Mouse (Mus musculus) ES-Bruce4 (cell line): ENCODE measurements around the gene Zfp800. TPM values are rescaled to one million over a fixed set of nuclear protein-coding genes. Genes with fewer than 3 reads are reported as not detected.

ENCODE experiments used
- H3K27ac ChIP-seq: 2 replicates; pipeline ENCODE4 v1.5.1; 2012; ENCODE audit warnings: low read length, inconsistent platforms; ENCODE audit not compliant: insufficient read depth
- H3K27me3 ChIP-seq: 2 replicates; pipeline ENCODE4 v1.6.1; 2012; ENCODE audit warnings: mild to moderate bottlenecking, low read length, inconsistent platforms; ENCODE audit not compliant: control insufficient read depth, poor library complexity, insufficient read depth, severe bottlenecking
- H3K36me3 ChIP-seq: 2 replicates; pipeline ENCODE4 v1.6.1; 2012; ENCODE audit warnings: inconsistent platforms, mild to moderate bottlenecking, low read length, moderate library complexity; ENCODE audit not compliant: control insufficient read depth, poor library complexity, insufficient read depth, severe bottlenecking
- H3K4me1 ChIP-seq: one replicate; pipeline ENCODE4 v1.8.1; 2011; ENCODE audit warnings: low read length; ENCODE audit not compliant: control insufficient read depth, insufficient read depth
- H3K4me3 ChIP-seq: 2 replicates; pipeline ENCODE4 v1.5.1; 2011; ENCODE audit warnings: low read depth, mild to moderate bottlenecking, low read length
- H3K9ac ChIP-seq: 2 replicates; pipeline ENCODE4 v1.6.1; 2012; ENCODE audit warnings: low read depth, mild to moderate bottlenecking, inconsistent platforms; ENCODE audit not compliant: poor library complexity, severe bottlenecking
- H3K9me3 ChIP-seq: replicated peaks from 2 replicates; pipeline ENCODE4 v1.6.1; 2012; ENCODE audit warnings: mild to moderate bottlenecking, low read length, inconsistent platforms; ENCODE audit not compliant: control insufficient read depth, poor library complexity, insufficient read depth, severe bottlenecking
- CTCF ChIP-seq: IDR thresholded peaks from one replicate; pipeline ENCODE4 v1.8.1; 2011; ENCODE audit warnings: low read depth, low read length
- EP300 ChIP-seq: IDR thresholded peaks from 2 replicates; pipeline ENCODE4 v1.6.1; 2011; ENCODE audit warnings: low read depth, low read length; ENCODE audit not compliant: insufficient read depth
- POLR2A ChIP-seq: IDR thresholded peaks from one replicate; pipeline ENCODE4 v1.8.1; 2011; ENCODE audit warnings: low read length; ENCODE audit not compliant: insufficient read depth
- polyA plus RNA-seq: library from polyadenylated mRNA; stranded (reverse); fragments of >200 nt; gene quantifications from 2 replicates; pipeline ENCODE4 v1.2.4, GENCODE M21; 2011; ENCODE audit warnings: low read depth; ENCODE audit not compliant: missing spikeins, insufficient read depth, insufficient read length

Gene Zfp800
- polyA plus RNA-seq, 1 experiment, result 17.4 TPM

GRCm38 (mm10) chr6:28381983-28382382 is 15.8 kb downstream of the Zfp800 start:
- H3K36me3 ChIP-seq, result no peaks in the 10 kb centered on the region
- no peak overlapping the region for H3K27ac ChIP-seq
- H3K9me3 ChIP-seq, result no peaks in the 10 kb centered on the region
- H3K27me3 ChIP-seq, result no peaks in the 10 kb centered on the region
- no peak overlapping the region for H3K9ac ChIP-seq
- TF ChIP-seq POLR2A (no peak), EP300 (no peak), CTCF (no peak)
- no peaks in the 10 kb centered on the region for H3K4me1 ChIP-seq
- no peak overlapping the region for H3K4me3 ChIP-seq

GRCm38 (mm10) chr6:28369966-28370683 is 27.7 kb downstream of the Zfp800 start:
- Histone ChIP-seq H3K36me3 (no peaks in the 10 kb centered on the region), H3K9me3 (no peaks in the 10 kb centered on the region), H3K4me3 (no peak overlapping the region), H3K9ac (no peak overlapping the region), H3K27ac (no peak overlapping the region), H3K27me3 (no peaks in the 10 kb centered on the region), H3K4me1 (no peaks in the 10 kb centered on the region)
- TF ChIP-seq CTCF, result no peak
- TF ChIP-seq EP300, result no peak
- no peak for TF ChIP-seq POLR2A

GRCm38 (mm10) chr6:28367575-28367974 is 30.2 kb downstream of the Zfp800 start:
- no peak overlapping the region for H3K27ac ChIP-seq
- no peaks in the 10 kb centered on the region for H3K9me3 ChIP-seq
- no peaks in the 10 kb centered on the region for H3K36me3 ChIP-seq
- no peak for TF ChIP-seq POLR2A
- TF ChIP-seq CTCF, result no peak
- no peak for TF ChIP-seq EP300
- no peaks in the 10 kb centered on the region for H3K27me3 ChIP-seq
- H3K4me3 ChIP-seq, result no peak overlapping the region
- H3K9ac ChIP-seq, result no peak overlapping the region
- no peaks in the 10 kb centered on the region for H3K4me1 ChIP-seq

GRCm38 (mm10) chr6:28351066-28351465 is 46.7 kb downstream of the Zfp800 start:
- H3K9me3 ChIP-seq, result no peaks in the 10 kb centered on the region
- no peaks in the 10 kb centered on the region for H3K4me1 ChIP-seq
- no peak overlapping the region for H3K27ac ChIP-seq
- H3K4me3 ChIP-seq, result no peak overlapping the region
- H3K27me3 ChIP-seq, result no peaks in the 10 kb centered on the region
- H3K9ac ChIP-seq, result no peak overlapping the region
- no peaks in the 10 kb centered on the region for H3K36me3 ChIP-seq
- no peak for TF ChIP-seq EP300
- no peak for TF ChIP-seq POLR2A
- no peak for TF ChIP-seq CTCF

GRCm38 (mm10) chr6:28345677-28346076 is 52.1 kb downstream of the Zfp800 start:
- Histone ChIP-seq H3K4me1 (no peaks in the 10 kb centered on the region), H3K27me3 (no peaks in the 10 kb centered on the region), H3K9me3 (no peaks in the 10 kb centered on the region), H3K27ac (no peak overlapping the region), H3K36me3 (no peaks in the 10 kb centered on the region), H3K4me3 (no peak overlapping the region), H3K9ac (no peak overlapping the region)
- TF ChIP-seq POLR2A (no peak), EP300 (no peak), CTCF (no peak)

GRCm38 (mm10) chr6:28345181-28345580 is 52.6 kb downstream of the Zfp800 start:
- TF ChIP-seq EP300, result no peak
- no peak for TF ChIP-seq POLR2A
- no peak for TF ChIP-seq CTCF
- H3K27me3 ChIP-seq, result no peaks in the 10 kb centered on the region
- H3K4me3 ChIP-seq, result no peak overlapping the region
- H3K36me3 ChIP-seq, result no peaks in the 10 kb centered on the region
- H3K9me3 ChIP-seq, result no peaks in the 10 kb centered on the region
- H3K4me1 ChIP-seq, result no peaks in the 10 kb centered on the region
- H3K9ac ChIP-seq, result no peak overlapping the region
- H3K27ac ChIP-seq, result no peak overlapping the region
